9 mouse cellular contexts compared by ENCODE assay signal in the genomic region with DNA sequence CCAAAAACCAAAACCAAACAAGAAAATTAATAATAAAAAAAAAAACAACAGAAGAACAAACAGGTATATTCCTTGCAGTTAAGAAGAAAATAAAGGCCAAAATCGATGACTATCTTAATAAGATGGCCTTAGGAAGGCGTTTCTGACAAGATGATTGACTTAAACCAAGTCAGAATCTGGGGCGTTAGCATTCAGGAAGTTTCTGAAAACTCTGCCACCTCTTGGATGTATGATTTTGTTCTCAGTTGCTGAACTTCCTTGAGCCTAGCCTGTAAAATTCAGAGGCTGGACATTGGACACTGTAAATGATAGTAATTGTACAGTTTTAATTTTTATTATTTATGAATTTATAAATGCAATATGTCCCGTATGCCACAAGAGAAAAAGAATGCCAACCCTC. TPM values are rescaled to one million over a fixed set of nuclear protein-coding genes. Genes with fewer than 3 reads are reported as not detected.
DNase-seq lines count a peak whose midpoint lies in the region; ATAC-seq lines count a peak whose summit lies in the region.
"Had no signal": no experiment of that assay in that cellular context is flagged by ENCODE, and none has a peak within 500 bp of the region (broad histone marks: within the 10 kb centered on the region; RNA-seq: fewer than 3 reads in every experiment).

No protein-coding gene starts in this region.

- ATAC-seq in forebrain, embryonic 15.5 days (replicated peaks), result no peak
- no peak for ATAC-seq in liver, embryonic 16.5 days (ENCODE audit: low read depth)

- H3K27ac ChIP-seq in forebrain, embryonic 15.5 days (replicated peaks), result no peak overlapping the region
- H3K27ac ChIP-seq in liver, embryonic 16.5 days (ENCODE audit: low read length), result no peak overlapping the region

- H3K9ac ChIP-seq in forebrain, embryonic 15.5 days (replicated peaks), result peak overlapping the region; percentile 98
- no peak overlapping the region for H3K9ac ChIP-seq in liver, embryonic 16.5 days (ENCODE audit: low read depth, low read length)

- intact Hi-C loops in left cerebral cortex, postnatal 36 days (cut with DNase I), result loop anchor here (2.0 kb wide), 1 partner anchor 24 kb away; no protein-coding TSS in a partner anchor

- DNase-seq in embryo, embryonic 10.5 days (ENCODE audit: low spot score), result peak; percentile 24
- no peak for DNase-seq in embryo, embryonic 9.5 days (ENCODE audit: extremely low spot score)
- peak; percentile 53 for DNase-seq in 3T3-L1 (ENCODE audit: low read depth, low spot score)
- no peak for DNase-seq in cerebellum, adult 11-12 months
- DNase-seq in left cerebral cortex, postnatal 36 days (ENCODE audit: low spot score in 2 of 2), result no peak
- no peak for DNase-seq in testis, postnatal 10 days (ENCODE audit: low spot score)
- DNase-seq: kidney, adult 11 months had no signal

- H3K36me3 ChIP-seq in forebrain, embryonic 15.5 days, result peaks cover 9% of the 10 kb centered on the region
- H3K36me3 ChIP-seq in liver, embryonic 16.5 days (ENCODE audit: control insufficient read depth, insufficient read depth), result no peaks in the 10 kb centered on the region

- peak overlapping the region; percentile 67 for H3K4me2 ChIP-seq in forebrain, embryonic 15.5 days (replicated peaks)
- peak overlapping the region; percentile 88 for H3K4me2 ChIP-seq in liver, embryonic 16.5 days (ENCODE audit: low read depth, low read length)

- peak overlapping the region; percentile 99 for H3K4me3 ChIP-seq in forebrain, embryonic 15.5 days
- H3K4me3 ChIP-seq in liver, embryonic 16.5 days (ENCODE audit: low read depth, low read length), result no peak overlapping the region; the same call in 1 of the 2 replicates

- H3K27me3 ChIP-seq in forebrain, embryonic 15.5 days, result no peaks in the 10 kb centered on the region
- no peaks in the 10 kb centered on the region for H3K27me3 ChIP-seq in liver, embryonic 16.5 days (ENCODE audit: control insufficient read depth, insufficient read depth, low read depth, low read length)

- peaks cover 24% of the 10 kb centered on the region for H3K4me1 ChIP-seq in forebrain, embryonic 15.5 days
- H3K4me1 ChIP-seq in liver, embryonic 16.5 days (ENCODE audit: control insufficient read depth, low read depth, low read length), result peaks cover 20% of the 10 kb centered on the region

- no peaks in the 10 kb centered on the region for H3K9me3 ChIP-seq in forebrain, embryonic 15.5 days
- no peaks in the 10 kb centered on the region for H3K9me3 ChIP-seq in liver, embryonic 16.5 days (replicated peaks; ENCODE audit: control insufficient read depth, low read length)

- 60% methylated on average over 4 of the region's 4 CpGs for WGBS in forebrain, embryonic 15.5 days
- WGBS in liver, embryonic 16.5 days (ENCODE audit: insufficient replicate concordance), result 34% methylated on average over 4 of the region's 4 CpGs

RNA-seq across cellular contexts. Expression of gene Rbbp6, which starts 3.3 kb away (rescaled TPM):
- 28.8 and 32.8 TPM in 2 replicates for polyA plus RNA-seq in forebrain, embryonic 15.5 days (2015; fragmentation: Nextera tagmentation; extraction: Ambion mirVana)
- polyA plus RNA-seq in liver, embryonic 16.5 days (2015; fragmentation: Nextera tagmentation; extraction: Ambion mirVana), result 7.1 and 7.9 TPM in 2 replicates
- total RNA-seq in left cerebral cortex, postnatal 36 days (2021), result 10 to 100 TPM; 56.3 to 71.0 TPM

Comparison
In these comparisons a context has a peak if more than half of its experiments do, and no peak if none do; other contexts are left out.
1. DNase-seq: peak in embryo, embryonic 10.5 days (single experiment) and 3T3-L1 (single experiment); none in embryo, embryonic 9.5 days (single experiment), cerebellum, adult 11-12 months (single experiment), left cerebral cortex, postnatal 36 days (0 of 2) and testis, postnatal 10 days (single experiment).